ENCODE assay signal across 20 mouse cellular contexts in genomic region chr11:19631055-19631695, GRCm38 (mm10).
"Had no signal": no experiment of that assay in that cellular context is flagged by ENCODE, and none has a peak within 500 bp of the region (broad histone marks: within the 10 kb centered on the region; RNA-seq: fewer than 3 reads in every experiment).

No protein-coding gene starts in this region.

- H3K9ac ChIP-seq: liver, embryonic 12.5 days; liver, embryonic 15.5 days; neural tube, embryonic 12.5 days; neural tube, embryonic 15.5 days; stomach, embryonic 15.5 days had no signal

- H3K9me3 ChIP-seq: liver, embryonic 12.5 days; liver, embryonic 15.5 days; neural tube, embryonic 12.5 days; neural tube, embryonic 15.5 days; stomach, embryonic 15.5 days had no signal

- DNase-seq: kidney, adult 18-20 months; kidney, adult 9 months; kidney, postnatal 14 days; kidney, postnatal 4 days; left cerebral cortex, postnatal 4 days; liver; lung, adult 2 months; lung, postnatal 14 days; lung, postnatal 4 days; midbrain, embryonic 14.5 days; retina, postnatal 1 day; right cerebral cortex, postnatal 25 days; spleen, adult 18-20 months; thymus, postnatal 36 days had no signal

- H3K4me1 ChIP-seq: liver, embryonic 12.5 days; liver, embryonic 15.5 days; neural tube, embryonic 12.5 days; neural tube, embryonic 15.5 days; stomach, embryonic 15.5 days had no signal

- ATAC-seq: liver, embryonic 12.5 days had no signal

- H3K36me3 ChIP-seq: liver, embryonic 12.5 days; liver, embryonic 15.5 days; neural tube, embryonic 12.5 days; neural tube, embryonic 15.5 days; stomach, embryonic 15.5 days had no signal

- H3K4me3 ChIP-seq: liver, embryonic 12.5 days; liver, embryonic 15.5 days; neural tube, embryonic 12.5 days; neural tube, embryonic 15.5 days; stomach, embryonic 15.5 days had no signal

- H3K27me3 ChIP-seq: liver, embryonic 12.5 days; liver, embryonic 15.5 days; neural tube, embryonic 12.5 days; neural tube, embryonic 15.5 days; stomach, embryonic 15.5 days had no signal

- H3K4me2 ChIP-seq: liver, embryonic 12.5 days; liver, embryonic 15.5 days; midbrain, embryonic 11.5 days; neural tube, embryonic 12.5 days; neural tube, embryonic 15.5 days; stomach, embryonic 15.5 days had no signal

- H3K27ac ChIP-seq: liver, embryonic 12.5 days; liver, embryonic 15.5 days; neural tube, embryonic 12.5 days; neural tube, embryonic 15.5 days; stomach, embryonic 15.5 days had no signal
